Mouse (Mus musculus) heart, postnatal 4 days (tissue): Measurements from ENCODE around the gene Dpysl4. TPM values are rescaled to one million over a fixed set of nuclear protein-coding genes. Genes with fewer than 3 reads are reported as not detected.

ENCODE experiments used
- total RNA-seq, 2 experiments: library from RNA; stranded (reverse); gene quantifications; 2 replicates each; pipeline ENCODE4 v1.2.3; 2021

The Dpysl4 gene
- total RNA-seq, 2 experiments from 2014 or later: 1.9 to 3.1 TPM

Other genes with a start within 250 kb of the Dpysl4 start
- gene Ppp2r2d, start 239.9 kb upstream of the Dpysl4 start, total RNA-seq: 10 to 100 TPM; 55.6 to 59.7 TPM
- 10 to 100 TPM; 12.5 to 14.4 TPM for gene Mapk1ip1, start 239.7 kb upstream of the Dpysl4 start, total RNA-seq
- 10 to 100 TPM; 73.5 to 81.4 TPM for gene Bnip3, start 176.5 kb upstream of the Dpysl4 start, total RNA-seq
- under 1 TPM in 1 of 2 experiments, not detected in 1; 0.27 TPM for gene Jakmip3, start 145.3 kb upstream of the Dpysl4 start, total RNA-seq
- 1 to 10 TPM; 3.4 to 5.0 TPM for gene Lrrc27, start 127.0 kb downstream of the Dpysl4 start, total RNA-seq
- 1 to 10 TPM; 3.3 to 3.4 TPM for gene Stk32c, start 127.3 kb downstream of the Dpysl4 start, total RNA-seq
- 1 to 10 TPM; 7.9 to 9.3 TPM for gene Pwwp2b, start 162.5 kb downstream of the Dpysl4 start, total RNA-seq